Mouse (Mus musculus): ENCODE data around the gene Bicra. TPM values are rescaled to one million over a fixed set of nuclear protein-coding genes. Genes with fewer than 3 reads are reported as not detected.

The Bicra gene
- polyA plus RNA-seq, 1 experiment from 2014 or later: 6.1 TPM

GRCm38 (mm10) chr7:15950008-15950407 lies 97.7 kb downstream of the Bicra start:
- 87% methylated on average over 15 of the region's 15 CpGs for WGBS
- H3K27ac ChIP-seq (ENCODE audit: low read depth, low read length): no peak overlapping the region
- H3K36me3 ChIP-seq (ENCODE audit: control insufficient read depth, insufficient read depth, low read length): no peaks in the 10 kb centered on the region
- no peak for ATAC-seq (ENCODE audit: low FRiP score)
- no peak overlapping the region for H3K4me2 ChIP-seq
- H3K27me3 ChIP-seq (ENCODE audit: control insufficient read depth, insufficient read depth, low read length): no peaks in the 10 kb centered on the region
- peaks cover 5% of the 10 kb centered on the region for H3K4me1 ChIP-seq (ENCODE audit: control insufficient read depth, insufficient read depth, low read length)
- no peaks in the 10 kb centered on the region for H3K9me3 ChIP-seq (ENCODE audit: control insufficient read depth, low read length)
- no peak for DNase-seq (ENCODE audit: low spot score, missing footprints)
- no peak overlapping the region for H3K9ac ChIP-seq (ENCODE audit: low read length)
- no peak overlapping the region for H3K4me3 ChIP-seq (ENCODE audit: low read depth, low read length)

GRCm38 (mm10) chr7:15949216-15949790 lies 98.4 kb downstream of the Bicra start:
- no peaks in the 10 kb centered on the region for H3K9me3 ChIP-seq (ENCODE audit: control insufficient read depth, low read length)
- H3K4me1 ChIP-seq (ENCODE audit: control insufficient read depth, insufficient read depth, low read length): peaks cover 12% of the 10 kb centered on the region
- no peak overlapping the region for H3K27ac ChIP-seq (ENCODE audit: low read depth, low read length)
- no peaks in the 10 kb centered on the region for H3K36me3 ChIP-seq (ENCODE audit: control insufficient read depth, insufficient read depth, low read length)
- ATAC-seq (ENCODE audit: low FRiP score) (no peak), DNase-seq (ENCODE audit: low spot score, missing footprints) (no peak)
- WGBS: 82% methylated on average over 7 of the region's 7 CpGs
- no peak overlapping the region for H3K4me3 ChIP-seq (ENCODE audit: low read depth, low read length)
- no peak overlapping the region for H3K4me2 ChIP-seq
- H3K9ac ChIP-seq (ENCODE audit: low read length): no peak overlapping the region
- H3K27me3 ChIP-seq (ENCODE audit: control insufficient read depth, insufficient read depth, low read length): no peaks in the 10 kb centered on the region

GRCm38 (mm10) chr7:15948381-15948941 lies 99.3 kb downstream of the Bicra start:
- Histone ChIP-seq H3K9me3 (ENCODE audit: control insufficient read depth, low read length) (no peaks in the 10 kb centered on the region), H3K36me3 (ENCODE audit: control insufficient read depth, insufficient read depth, low read length) (0 out of 2 replicates have a peak, but pooled peaks cover 2% of the 10 kb centered on the region), H3K9ac (ENCODE audit: low read length) (peak overlapping the region; percentile 41), H3K27me3 (ENCODE audit: control insufficient read depth, insufficient read depth, low read length) (no peaks in the 10 kb centered on the region), H3K4me1 (ENCODE audit: control insufficient read depth, insufficient read depth, low read length) (peaks cover 12% of the 10 kb centered on the region), H3K27ac (ENCODE audit: low read depth, low read length) (no peak overlapping the region), H3K4me2 (peak overlapping the region; percentile 39), H3K4me3 (ENCODE audit: low read depth, low read length) (peak overlapping the region; percentile 13)
- DNase-seq (ENCODE audit: low spot score, missing footprints) (peak; percentile 94), ATAC-seq (ENCODE audit: low FRiP score) (peak; percentile 58)
- WGBS: 4% methylated on average over 23 of the region's 23 CpGs

- Histone ChIP-seq H3K9ac (ENCODE audit: low read length) (no peak overlapping the region), H3K4me2 (no peak overlapping the region; the same call in 1 of the 2 replicates), H3K27me3 (ENCODE audit: control insufficient read depth, insufficient read depth, low read length) (no peaks in the 10 kb centered on the region), H3K9me3 (ENCODE audit: control insufficient read depth, low read length) (no peaks in the 10 kb centered on the region), H3K36me3 (ENCODE audit: control insufficient read depth, insufficient read depth, low read length) (peaks cover 5% of the 10 kb centered on the region; the same call in 1 of the 2 replicates), H3K27ac (ENCODE audit: low read depth, low read length) (no peak overlapping the region), H3K4me3 (ENCODE audit: low read depth, low read length) (no peak overlapping the region), H3K4me1 (ENCODE audit: control insufficient read depth, insufficient read depth, low read length) (peaks cover 12% of the 10 kb centered on the region)
- ATAC-seq (ENCODE audit: low FRiP score): no peak; the same call in 1 of the 2 replicates
- 45% methylated on average over 4 of the region's 4 CpGs for whole genome bisulfite sequencing
- DNase-seq (ENCODE audit: low spot score, missing footprints): no peak
Observed at GRCm38 (mm10) chr7:15947653-15948260, 100.0 kb downstream of the Bicra start.

- no peaks in the 10 kb centered on the region for H3K27me3 ChIP-seq (ENCODE audit: control insufficient read depth, insufficient read depth, low read length)
- H3K9ac ChIP-seq (ENCODE audit: low read length): peak within 1 kb of the TSS; percentile 79
- peak within 1 kb of the TSS; percentile 87 for H3K27ac ChIP-seq (ENCODE audit: low read depth, low read length)
- peak; percentile 94 for ATAC-seq (ENCODE audit: low FRiP score)
- peak; percentile 99 for DNase-seq (ENCODE audit: low spot score, missing footprints)
- WGBS: 2% methylated on average over 59 of the region's 59 CpGs
- H3K4me2 ChIP-seq: peak within 1 kb of the TSS; percentile 88
- H3K4me1 ChIP-seq (ENCODE audit: control insufficient read depth, insufficient read depth, low read length): peaks cover 12% of the 10 kb centered on the region
- peak within 1 kb of the TSS; percentile 73 for H3K4me3 ChIP-seq (ENCODE audit: low read depth, low read length)
- H3K9me3 ChIP-seq (ENCODE audit: control insufficient read depth, low read length): no peaks in the 10 kb centered on the region
- H3K36me3 ChIP-seq (ENCODE audit: control insufficient read depth, insufficient read depth, low read length): peaks cover 22% of the 10 kb centered on the region
Observed at GRCm38 (mm10) chr7:15945721-15946536, 101.8 kb downstream of the Bicra start, which contains the start of gene Nop53. TSS of gene Nop53 (minus strand) at chr7:15946074.

- WGBS: 6% methylated on average over 8 of the region's 8 CpGs
- Histone ChIP-seq H3K4me3 (ENCODE audit: low read depth, low read length) (peak overlapping the region; percentile 73), H3K9me3 (ENCODE audit: control insufficient read depth, low read length) (no peaks in the 10 kb centered on the region), H3K27ac (ENCODE audit: low read depth, low read length) (no peak overlapping the region; the same call in 1 of the 2 replicates), H3K27me3 (ENCODE audit: control insufficient read depth, insufficient read depth, low read length) (no peaks in the 10 kb centered on the region), H3K4me2 (peak overlapping the region; percentile 88), H3K36me3 (ENCODE audit: control insufficient read depth, insufficient read depth, low read length) (peaks cover 25% of the 10 kb centered on the region), H3K4me1 (ENCODE audit: control insufficient read depth, insufficient read depth, low read length) (peaks cover 12% of the 10 kb centered on the region), H3K9ac (ENCODE audit: low read length) (peak overlapping the region; percentile 79)
- ATAC-seq (ENCODE audit: low FRiP score) (no peak), DNase-seq (ENCODE audit: low spot score, missing footprints) (no peak)
Observed at GRCm38 (mm10) chr7:15945211-15945610, 102.5 kb downstream of the Bicra start.

- DNase-seq (ENCODE audit: low spot score, missing footprints): no peak
- no peak for ATAC-seq (ENCODE audit: low FRiP score)
- 95% methylated on average over 1 of the region's 1 CpGs for WGBS
- no peak overlapping the region; the same call in 1 of the 2 replicates for H3K4me2 ChIP-seq
- no peaks in the 10 kb centered on the region for H3K9me3 ChIP-seq (ENCODE audit: control insufficient read depth, low read length)
- H3K9ac ChIP-seq (ENCODE audit: low read length): no peak overlapping the region
- H3K27ac ChIP-seq (ENCODE audit: low read depth, low read length): no peak overlapping the region
- no peak overlapping the region for H3K4me3 ChIP-seq (ENCODE audit: low read depth, low read length)
- peaks cover 33% of the 10 kb centered on the region for H3K36me3 ChIP-seq (ENCODE audit: control insufficient read depth, insufficient read depth, low read length)
- no peaks in the 10 kb centered on the region for H3K27me3 ChIP-seq (ENCODE audit: control insufficient read depth, insufficient read depth, low read length)
- peaks cover 12% of the 10 kb centered on the region for H3K4me1 ChIP-seq (ENCODE audit: control insufficient read depth, insufficient read depth, low read length)
Observed at GRCm38 (mm10) chr7:15944311-15944710, 103.4 kb downstream of the Bicra start.

GRCm38 (mm10) chr7:15938621-15939020 lies 109.1 kb downstream of the Bicra start:
- no peak for DNase-seq (ENCODE audit: low spot score, missing footprints)
- no peak overlapping the region for H3K27ac ChIP-seq (ENCODE audit: low read depth, low read length)
- no peaks in the 10 kb centered on the region for H3K27me3 ChIP-seq (ENCODE audit: control insufficient read depth, insufficient read depth, low read length)
- no peak overlapping the region for H3K4me3 ChIP-seq (ENCODE audit: low read depth, low read length)
- no peak overlapping the region for H3K4me2 ChIP-seq
- H3K36me3 ChIP-seq (ENCODE audit: control insufficient read depth, insufficient read depth, low read length): peaks cover 63% of the 10 kb centered on the region
- no peak for ATAC-seq (ENCODE audit: low FRiP score)
- WGBS: 98% methylated on average over 3 of the region's 3 CpGs
- H3K9me3 ChIP-seq (ENCODE audit: control insufficient read depth, low read length): no peaks in the 10 kb centered on the region; the same call in 1 of the 2 replicates
- H3K4me1 ChIP-seq (ENCODE audit: control insufficient read depth, insufficient read depth, low read length): no peaks in the 10 kb centered on the region
- H3K9ac ChIP-seq (ENCODE audit: low read length): no peak overlapping the region
